Comparison of ENCODE assay signal across 9 mouse cellular contexts in the genomic region with DNA sequence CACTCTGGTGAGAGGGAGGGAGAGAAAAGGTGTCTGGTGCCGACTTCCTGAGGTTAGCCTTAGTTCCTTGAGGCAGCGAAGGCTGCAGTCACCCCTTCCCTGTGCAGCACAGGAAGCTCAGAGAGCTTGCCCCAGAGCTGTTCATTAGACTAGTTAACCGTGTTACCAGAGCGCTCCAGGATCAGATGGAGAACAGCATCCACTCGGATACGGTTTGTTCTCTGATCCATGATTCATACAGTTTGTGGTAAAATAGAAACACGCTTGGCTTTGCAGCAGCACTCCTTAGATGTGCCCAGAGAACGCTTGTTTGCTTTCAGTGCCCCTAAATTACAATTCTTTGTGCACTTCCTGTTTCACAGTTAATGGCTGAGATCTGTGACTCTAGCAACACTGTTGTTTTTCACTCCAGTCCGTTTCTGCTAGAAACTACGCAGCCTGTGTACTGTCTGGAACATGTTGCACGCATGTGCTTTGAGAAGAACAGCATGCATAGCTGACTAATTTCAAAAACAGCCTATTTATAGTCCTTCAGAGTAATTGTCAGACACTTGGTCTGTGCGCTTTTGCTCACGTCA.
DNase-seq lines count a peak whose midpoint lies in the region; ATAC-seq and TF ChIP-seq lines count a peak whose summit lies in the region.
"Had no signal": no experiment of that assay in that cellular context is flagged by ENCODE, and none has a peak within 500 bp of the region (broad histone marks: within the 10 kb centered on the region; RNA-seq: fewer than 3 reads in every experiment).

No protein-coding gene starts in this region.

- peak overlapping the region; percentile 30 for H3K4me2 ChIP-seq in hindbrain, postnatal 0 days (ENCODE audit: low read depth, low read length)
- H3K4me2 ChIP-seq in hindbrain, embryonic 11.5 days (replicated peaks; ENCODE audit: low read depth, low read length): no peak overlapping the region
- H3K4me2 ChIP-seq: midbrain, embryonic 12.5 days had no signal

- peak overlapping the region; percentile 56; the same call in 1 of the 2 replicates for H3K27ac ChIP-seq in hindbrain, postnatal 0 days
- H3K27ac ChIP-seq in hindbrain, embryonic 11.5 days (ENCODE audit: low read depth, low read length): no peak overlapping the region
- peak overlapping the region; percentile 72 for H3K27ac ChIP-seq in cortical plate, adult 2 months (ENCODE audit: insufficient read depth, low read length)
- peak overlapping the region; percentile 68 for H3K27ac ChIP-seq in limb, embryonic 10.5 days
- H3K27ac ChIP-seq: midbrain, embryonic 12.5 days had no signal

- no peaks in the 10 kb centered on the region for H3K36me3 ChIP-seq in hindbrain, postnatal 0 days (ENCODE audit: insufficient read depth, low read length)
- H3K36me3 ChIP-seq in hindbrain, embryonic 11.5 days (ENCODE audit: control insufficient read depth, insufficient read depth, low read length): no peaks in the 10 kb centered on the region
- no peaks in the 10 kb centered on the region for H3K36me3 ChIP-seq in limb, embryonic 10.5 days
- H3K36me3 ChIP-seq in splenic B cell, adult 2 months (ENCODE audit: control insufficient read depth, insufficient read depth, low read length, poor library complexity, severe bottlenecking): peaks cover 2% of the 10 kb centered on the region; the same call in 1 of the 2 replicates
- H3K36me3 ChIP-seq: midbrain, embryonic 12.5 days had no signal

- no peak for ATAC-seq in hindbrain, postnatal 0 days
- ATAC-seq in hindbrain, embryonic 11.5 days (ENCODE audit: low FRiP score): no peak

- no peak for TF ChIP-seq CTCF in hindbrain, postnatal 0 days (IDR thresholded peaks at IDR 0.05; ENCODE audit: low read depth)
- no peak for TF ChIP-seq CTCF in cortical plate, adult 2 months (IDR thresholded peaks at IDR 0.05; ENCODE audit: extremely low read depth, insufficient read depth, low read length)

- WGBS in hindbrain, postnatal 0 days: 64% methylated on average over 13 of the region's 13 CpGs
- WGBS in hindbrain, embryonic 11.5 days: 81% methylated on average over 13 of the region's 13 CpGs
- WGBS in limb, embryonic 10.5 days: 70% methylated on average over 13 of the region's 13 CpGs

- peak; percentile 6 for DNase-seq in hindbrain, postnatal 0 days (ENCODE audit: low spot score)
- no peak for DNase-seq in hindbrain, embryonic 11.5 days (ENCODE audit: low spot score)
- DNase-seq in B cell, adult 2 months: peak; percentile 75 to 76
- no peak for DNase-seq in limb, embryonic 10.5 days (ENCODE audit: low spot score)
- peak; percentile 90 for DNase-seq in splenic B cell, adult 2 months (ENCODE audit: low read depth, low spot score)
- no peak for DNase-seq in testis, postnatal 10 days (ENCODE audit: low spot score)
- DNase-seq in gastrocnemius, adult 8-10 months (ENCODE audit: low spot score in 2 of 2): no peak

- H3K4me3 ChIP-seq in hindbrain, postnatal 0 days (ENCODE audit: low read length): no peak overlapping the region
- H3K4me3 ChIP-seq in hindbrain, embryonic 11.5 days (ENCODE audit: low read depth, low read length): no peak overlapping the region
- peak overlapping the region; percentile 14; the same call in 1 of the 2 replicates for H3K4me3 ChIP-seq in cortical plate, adult 2 months (ENCODE audit: insufficient read depth, low read length)
- H3K4me3 ChIP-seq in limb, embryonic 10.5 days: no peak overlapping the region
- H3K4me3 ChIP-seq: midbrain, embryonic 12.5 days had no signal

- H3K9me3 ChIP-seq in hindbrain, postnatal 0 days (ENCODE audit: low read length): no peaks in the 10 kb centered on the region
- no peaks in the 10 kb centered on the region for H3K9me3 ChIP-seq in hindbrain, embryonic 11.5 days (ENCODE audit: control insufficient read depth, low read length)
- no peaks in the 10 kb centered on the region for H3K9me3 ChIP-seq in limb, embryonic 10.5 days (replicated peaks)
- H3K9me3 ChIP-seq: midbrain, embryonic 12.5 days had no signal

- no peak for TF ChIP-seq POLR2A in cortical plate, adult 2 months (IDR thresholded peaks at IDR 0.05; ENCODE audit: extremely low read depth, insufficient read depth, low read length)

- no peaks in the 10 kb centered on the region for H3K27me3 ChIP-seq in hindbrain, postnatal 0 days (ENCODE audit: insufficient read depth, low read length)
- no peaks in the 10 kb centered on the region for H3K27me3 ChIP-seq in hindbrain, embryonic 11.5 days (ENCODE audit: control insufficient read depth, insufficient read depth, low read length)
- H3K27me3 ChIP-seq in limb, embryonic 10.5 days (ENCODE audit: low read depth, poor library complexity, severe bottlenecking): no peaks in the 10 kb centered on the region
- H3K27me3 ChIP-seq in splenic B cell, adult 2 months (ENCODE audit: control insufficient read depth, insufficient read depth, low read length, poor library complexity, severe bottlenecking): no peaks in the 10 kb centered on the region
- H3K27me3 ChIP-seq: midbrain, embryonic 12.5 days had no signal

- no peak overlapping the region for H3K9ac ChIP-seq in hindbrain, postnatal 0 days (replicated peaks; ENCODE audit: low read length)
- H3K9ac ChIP-seq in hindbrain, embryonic 11.5 days (ENCODE audit: low read depth, low read length): no peak overlapping the region
- H3K9ac ChIP-seq: midbrain, embryonic 12.5 days had no signal

- H3K4me1 ChIP-seq in hindbrain, postnatal 0 days (ENCODE audit: insufficient read depth, low read length): peaks cover 20% of the 10 kb centered on the region
- H3K4me1 ChIP-seq in hindbrain, embryonic 11.5 days (replicated peaks; ENCODE audit: control insufficient read depth, insufficient read depth, low read length): no peaks in the 10 kb centered on the region
- peaks cover 2% of the 10 kb centered on the region; the same call in 1 of the 2 replicates for H3K4me1 ChIP-seq in cortical plate, adult 2 months (ENCODE audit: control insufficient read depth, insufficient read depth, low read length)
- peaks cover 32% of the 10 kb centered on the region for H3K4me1 ChIP-seq in limb, embryonic 10.5 days

Comparison
In these comparisons a context has a peak if more than half of its experiments do, and no peak if none do; other contexts are left out.
1. DNase-seq: peak in hindbrain, postnatal 0 days (single experiment), B cell, adult 2 months (2 of 2) and splenic B cell, adult 2 months (single experiment); none in hindbrain, embryonic 11.5 days (single experiment), limb, embryonic 10.5 days (single experiment), testis, postnatal 10 days (single experiment) and gastrocnemius, adult 8-10 months (0 of 2).